Mouse (Mus musculus): ENCODE measurements around the gene Cdk9.

DNA sequence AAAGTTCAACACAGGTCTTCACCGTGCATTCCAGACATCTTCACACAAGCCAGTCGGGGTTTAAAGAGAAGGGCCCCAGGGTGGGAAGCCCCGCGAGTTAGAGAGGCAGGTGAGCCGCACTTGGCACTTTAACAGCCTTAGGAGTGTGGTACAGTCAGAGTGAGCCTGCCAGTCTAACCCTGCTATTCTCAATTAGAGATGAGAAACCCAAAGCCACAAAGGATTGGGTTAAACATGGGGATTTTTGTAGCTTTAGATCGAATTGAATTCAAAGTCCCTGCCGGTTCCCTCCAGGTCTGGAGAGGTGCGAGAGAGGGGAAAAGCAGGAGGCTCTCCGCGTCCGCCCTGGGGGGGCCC lies 28.0 kb upstream of the Cdk9 start, which contains the start of gene 6330409D20Rik:
- TF ChIP-seq CHD2 (IDR thresholded peaks at IDR 0.05; ENCODE audit: low read depth, low read length) (no peak), ZC3H11A (IDR thresholded peaks at IDR 0.05; ENCODE audit: borderline replicate concordance, low read depth, low read length) (no peak)
